Mouse (Mus musculus) limb, embryonic 14.5 days (tissue): Measurements from ENCODE around the gene Kcnk3. TPM values are rescaled to one million over a fixed set of nuclear protein-coding genes. Genes with fewer than 3 reads are reported as not detected.

Experiments used
- ATAC-seq: fragments of 200-750 bp; cut with Nextera tagmentation; 2 replicates; pipeline ENCODE4 v1.8.0; 2017; ENCODE audit warnings: low read depth, moderate number of reproducible peaks, moderate TSS enrichment; ENCODE audit not compliant: low FRiP score
- DNase-seq: peaks from one replicate; pipeline ENCODE4 v3.0.0-alpha.2; 2015; ENCODE audit warnings: low spot score
- H3K27ac ChIP-seq: fragments of 300-500 bp; sonication (generic); replicated peaks from 2 replicates; pipeline ENCODE4 v1.5.1; 2014; ENCODE audit warnings: low read depth, mild to moderate bottlenecking, low read length, moderate library complexity, mixed read lengths
- H3K27me3 ChIP-seq: fragments of 300-500 bp; sonication (generic); 2 replicates; pipeline ENCODE4 v1.6.1; 2014; ENCODE audit warnings: low read length, mixed read lengths; ENCODE audit not compliant: control insufficient read depth, insufficient read depth
- H3K36me3 ChIP-seq: fragments of 300-500 bp; sonication (generic); 2 replicates; pipeline ENCODE4 v1.6.1; 2014; ENCODE audit warnings: mild to moderate bottlenecking, low read length, moderate library complexity, mixed read lengths; ENCODE audit not compliant: control insufficient read depth, insufficient read depth
- H3K4me1 ChIP-seq: fragments of 300-500 bp; sonication (generic); 2 replicates; pipeline ENCODE4 v1.6.1; 2014; ENCODE audit warnings: antibody characterized with exemption, low read length, mixed read lengths; ENCODE audit not compliant: control insufficient read depth, insufficient read depth
- H3K4me2 ChIP-seq: fragments of 300-500 bp; sonication (generic); replicated peaks from 2 replicates; pipeline ENCODE4 v1.6.1; 2014; ENCODE audit warnings: low read depth, mild to moderate bottlenecking, low read length, moderate library complexity; ENCODE audit not compliant: severe bottlenecking
- H3K4me3 ChIP-seq: fragments of 300-500 bp; sonication (generic); replicated peaks from 2 replicates; pipeline ENCODE4 v1.5.1; 2014; ENCODE audit warnings: low read length
- H3K9ac ChIP-seq: fragments of 300-500 bp; sonication (generic); 2 replicates; pipeline ENCODE4 v1.6.1; 2014; ENCODE audit warnings: mild to moderate bottlenecking, low read depth, low read length, moderate library complexity; ENCODE audit not compliant: severe bottlenecking
- H3K9me3 ChIP-seq: fragments of 300-500 bp; sonication (generic); 2 replicates; pipeline ENCODE4 v1.6.1; 2016; ENCODE audit warnings: low read length; ENCODE audit not compliant: control insufficient read depth
- POLR2A ChIP-seq: fragments of 200-500 bp; IDR thresholded peaks from 2 replicates; pipeline ENCODE4 v1.8.0; 2012; ENCODE audit warnings: inconsistent platforms, mild to moderate bottlenecking, moderate library complexity, borderline replicate concordance; ENCODE audit not compliant: insufficient read depth, insufficient read length; ENCODE audit errors: extremely low read depth
- WGBS: fragments of 180-500 bp; shearing (Covaris S2); extraction: QIAGEN DNeasy Blood & Tissue Kit; methylation state at CpG from one replicate; pipeline ENCODE4 v1.1.7; 2014; 5-methylcytosine and 5-hydroxymethylcytosine counted together
- microRNA-seq: library from miRNA; unstranded; fragments of <30 nt; microRNA quantifications from one replicate; pipeline ENCODE4, GENCODE M21; 2016
- polyA plus RNA-seq, 2 experiments: library from polyadenylated mRNA; depleted of rRNA in 1 of 2; stranded (reverse) in 1 of 2; unstranded in 1 of 2; fragments of >200 nt; fragmentation: Nextera tagmentation in 1 of 2; extraction: Ambion mirVana in 1 of 2; gene quantifications; 2 replicates each; pipeline versions ENCODE4 v1.2.1 to v1.2.3; 2012 to 2014

Kcnk3 gene
- polyA plus RNA-seq, 2 experiments: 0.53 to 0.88 TPM

GRCm38 (mm10) chr5:30668637-30669495 is 80.9 kb downstream of the Kcnk3 start:
- TF ChIP-seq POLR2A: no peak
- H3K27ac ChIP-seq: no peak overlapping the region
- no peak overlapping the region for H3K4me3 ChIP-seq
- no peak for DNase-seq
- no peak for ATAC-seq
- H3K4me1 ChIP-seq: peaks cover 10% of the 10 kb centered on the region; the same call in 1 of the 2 replicates
- no peak overlapping the region for H3K9ac ChIP-seq
- no peaks in the 10 kb centered on the region for H3K27me3 ChIP-seq
- H3K4me2 ChIP-seq: no peak overlapping the region
- H3K9me3 ChIP-seq: no peaks in the 10 kb centered on the region
- WGBS: 92% methylated on average over 9 of the region's 9 CpGs
- peaks cover 48% of the 10 kb centered on the region for H3K36me3 ChIP-seq

- peaks cover 54% of the 10 kb centered on the region for H3K36me3 ChIP-seq
- H3K27me3 ChIP-seq: no peaks in the 10 kb centered on the region
- H3K4me3 ChIP-seq: no peak overlapping the region
- no peak overlapping the region for H3K9ac ChIP-seq
- no peak for TF ChIP-seq POLR2A
- DNase-seq (no peak), ATAC-seq (no peak)
- peaks cover 10% of the 10 kb centered on the region; the same call in 1 of the 2 replicates for H3K4me1 ChIP-seq
- WGBS: 95% methylated on average over 3 of the region's 3 CpGs
- no peak overlapping the region for H3K4me2 ChIP-seq
- no peak overlapping the region for H3K27ac ChIP-seq
- no peaks in the 10 kb centered on the region for H3K9me3 ChIP-seq
Observed at GRCm38 (mm10) chr5:30669496-30669830, 81.5 kb downstream of the Kcnk3 start.

- Histone ChIP-seq H3K36me3 (peaks cover 57% of the 10 kb centered on the region), H3K4me2 (no peak overlapping the region), H3K4me1 (peaks cover 10% of the 10 kb centered on the region; the same call in 1 of the 2 replicates), H3K4me3 (no peak overlapping the region), H3K27me3 (no peaks in the 10 kb centered on the region), H3K27ac (no peak overlapping the region), H3K9me3 (no peaks in the 10 kb centered on the region), H3K9ac (no peak overlapping the region)
- TF ChIP-seq POLR2A: no peak
- WGBS: 90% methylated on average over 7 of the region's 7 CpGs
- no peak for DNase-seq
- no peak for ATAC-seq
Observed at GRCm38 (mm10) chr5:30670091-30670490, 82.1 kb downstream of the Kcnk3 start.

- no peak overlapping the region for H3K4me3 ChIP-seq
- TF ChIP-seq POLR2A: no peak
- no peak for ATAC-seq
- H3K27me3 ChIP-seq: no peaks in the 10 kb centered on the region
- H3K4me2 ChIP-seq: no peak overlapping the region
- H3K4me1 ChIP-seq: no peaks in the 10 kb centered on the region
- H3K9ac ChIP-seq: no peak overlapping the region
- no peak overlapping the region for H3K27ac ChIP-seq
- H3K9me3 ChIP-seq: no peaks in the 10 kb centered on the region
- DNase-seq: no peak
- H3K36me3 ChIP-seq: peaks cover 69% of the 10 kb centered on the region
- WGBS: 85% methylated on average over 7 of the region's 7 CpGs
Observed at GRCm38 (mm10) chr5:30674001-30674400, 86.0 kb downstream of the Kcnk3 start.

Small RNAs within 50 kb of the gene (microRNA-seq; reads per million reads assigned to microRNA genes)
- not detected for gene Mir5625

Other genes starting within 250 kb of the Kcnk3 start
- 1.0 and 1.1 TPM in 2 replicates for gene Otof, start 126.2 kb upstream of the Kcnk3 start, polyA plus RNA-seq (2012; rRNA removed)
- 0.29 and 0.48 TPM in 2 replicates for gene Otof, start 126.2 kb upstream of the Kcnk3 start, polyA plus RNA-seq (2014; fragmentation: Nextera tagmentation; extraction: Ambion mirVana)
- not detected in 2 replicates for gene 1700001C02Rik, start 122.1 kb upstream of the Kcnk3 start, polyA plus RNA-seq (2012; rRNA removed)
- not detected in 2 replicates for gene 1700001C02Rik, start 122.1 kb upstream of the Kcnk3 start, polyA plus RNA-seq (2014; fragmentation: Nextera tagmentation; extraction: Ambion mirVana)
- 0.20 and 0.55 TPM in 2 replicates for gene Cib4, start 42.3 kb upstream of the Kcnk3 start, polyA plus RNA-seq (2012; rRNA removed)
- gene Cib4, start 42.3 kb upstream of the Kcnk3 start, polyA plus RNA-seq (2014; fragmentation: Nextera tagmentation; extraction: Ambion mirVana): not detected in 2 replicates
- gene Slc35f6, start 59.8 kb downstream of the Kcnk3 start, polyA plus RNA-seq (2012; rRNA removed): 35.4 and 53.6 TPM in 2 replicates
- 28.2 and 32.0 TPM in 2 replicates for gene Slc35f6, start 59.8 kb downstream of the Kcnk3 start, polyA plus RNA-seq (2014; fragmentation: Nextera tagmentation; extraction: Ambion mirVana)
- 206 and 228 TPM in 2 replicates for gene Cenpa, start 78.6 kb downstream of the Kcnk3 start, polyA plus RNA-seq (2012; rRNA removed)
- gene Cenpa, start 78.6 kb downstream of the Kcnk3 start, polyA plus RNA-seq (2014; fragmentation: Nextera tagmentation; extraction: Ambion mirVana): 272 and 276 TPM in 2 replicates
- 9.2 and 9.9 TPM in 2 replicates for gene Dpysl5, start 123.4 kb downstream of the Kcnk3 start, polyA plus RNA-seq (2012; rRNA removed)
- 4.6 and 5.8 TPM in 2 replicates for gene Dpysl5, start 123.4 kb downstream of the Kcnk3 start, polyA plus RNA-seq (2014; fragmentation: Nextera tagmentation; extraction: Ambion mirVana)
- 64.7 and 76.0 TPM in 2 replicates for gene Mapre3, start 226.5 kb downstream of the Kcnk3 start, polyA plus RNA-seq (2012; rRNA removed)
- 28.2 and 30.0 TPM in 2 replicates for gene Mapre3, start 226.5 kb downstream of the Kcnk3 start, polyA plus RNA-seq (2014; fragmentation: Nextera tagmentation; extraction: Ambion mirVana)